Mouse (Mus musculus) kidney, adult 2 months (tissue): ENCODE data around the gene Trim2. TPM values are rescaled to one million over a fixed set of nuclear protein-coding genes. Genes with fewer than 3 reads are reported as not detected.
A peak's percentile ranks its signal among the peaks of the same experiment; 100 is the strongest.

ENCODE experiments used
- DNase-seq: peaks from one replicate; pipeline ENCODE4 v3.0.0; 2021
- H3K27ac ChIP-seq: fragments of 200-500 bp; 2 replicates; pipeline ENCODE4 v1.5.1; 2012; ENCODE audit warnings: low read depth, low read length, control low read depth, inconsistent platforms; ENCODE audit not compliant: insufficient read depth
- H3K27me3 ChIP-seq: fragments of 200-500 bp; replicated peaks from 2 replicates; pipeline ENCODE4 v1.6.1; 2012; ENCODE audit warnings: mild to moderate bottlenecking, moderate library complexity, low read length, inconsistent platforms; ENCODE audit not compliant: control insufficient read depth, insufficient read depth
- H3K36me3 ChIP-seq: fragments of 200-500 bp; 2 replicates; pipeline ENCODE4 v1.6.1; 2012; ENCODE audit warnings: mild to moderate bottlenecking, moderate library complexity, low read length, inconsistent platforms; ENCODE audit not compliant: control insufficient read depth, insufficient read depth
- H3K4me1 ChIP-seq: fragments of 200-500 bp; 2 replicates; pipeline ENCODE4 v1.6.1; 2011; ENCODE audit warnings: low read length; ENCODE audit not compliant: control insufficient read depth, insufficient read depth
- H3K4me3 ChIP-seq: fragments of 200-500 bp; 2 replicates; pipeline ENCODE4 v1.5.1; 2011; ENCODE audit warnings: mild to moderate bottlenecking, low read depth, low read length, control low read depth; ENCODE audit not compliant: insufficient read depth
- CTCF ChIP-seq: fragments of 200-500 bp; conservative IDR thresholded peaks from 2 replicates; pipeline ENCODE4 v1.5.1; 2011; ENCODE audit warnings: low read depth, mild to moderate bottlenecking, control low read depth, low read length, moderate library complexity, mixed read lengths; ENCODE audit not compliant: insufficient read depth, insufficient read length
- POLR2A ChIP-seq: fragments of 200-500 bp; IDR thresholded peaks from one replicate; pipeline ENCODE4 v1.6.1; 2011; ENCODE audit warnings: low read depth, low read length, control low read depth
- WGBS: fragments of 180-500 bp; shearing (Covaris S2); methylation state at CpG from one replicate; pipeline ENCODE4 v1.1.7; 2018; 5-methylcytosine and 5-hydroxymethylcytosine counted together
- polyA plus RNA-seq: library from polyadenylated mRNA; depleted of rRNA; stranded (reverse); fragments of >200 nt; gene quantifications from 2 replicates; pipeline ENCODE4 v1.2.3, GENCODE M21; 2012

Trim2 gene
- polyA plus RNA-seq, 1 experiment, result 44.5 TPM

GRCm38 (mm10) chr3:84227628-84228027 lies 79.0 kb downstream of the Trim2 start:
- Histone ChIP-seq H3K4me1 (peaks cover 39% of the 10 kb centered on the region), H3K27ac (peak overlapping the region; percentile 5; the same call in 1 of the 2 replicates), H3K27me3 (no peaks in the 10 kb centered on the region), H3K36me3 (no peaks in the 10 kb centered on the region), H3K4me3 (no peak overlapping the region)
- peak; percentile 24 for DNase-seq
- 46% methylated on average over 8 of the region's 8 CpGs for WGBS
- no peak for TF ChIP-seq POLR2A
- no peak for TF ChIP-seq CTCF

DNA sequence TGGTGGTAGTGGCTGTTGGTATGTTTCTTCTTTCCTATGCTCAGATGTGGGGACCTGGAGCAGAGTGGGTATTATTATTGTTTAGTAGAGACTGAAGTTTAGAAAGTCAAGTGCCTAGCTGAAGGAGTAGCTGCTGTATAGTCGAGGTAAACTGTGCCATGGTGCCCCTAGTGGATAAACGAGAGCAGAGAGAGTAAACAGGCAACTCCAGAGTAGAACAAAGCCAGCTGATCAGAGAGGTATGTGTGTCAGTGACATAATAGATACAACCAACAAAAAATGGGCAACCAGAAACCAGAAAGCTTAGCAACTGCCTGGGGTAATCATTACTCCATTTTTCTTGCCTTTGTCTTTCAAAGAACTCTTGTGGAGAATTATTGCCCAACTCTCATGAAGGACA lies 81.7 kb downstream of the Trim2 start:
- 21% methylated on average over 2 of the region's 2 CpGs for WGBS
- peak; percentile 21; the same call in 1 of the 2 replicates for TF ChIP-seq CTCF
- no peak for TF ChIP-seq POLR2A
- H3K4me3 ChIP-seq, result no peak overlapping the region

GRCm38 (mm10) chr3:84220748-84221147 lies 85.9 kb downstream of the Trim2 start:
- Histone ChIP-seq H3K4me1 (peaks cover 15% of the 10 kb centered on the region), H3K27ac (no peak overlapping the region), H3K36me3 (no peaks in the 10 kb centered on the region), H3K4me3 (peak overlapping the region; percentile 49), H3K27me3 (no peaks in the 10 kb centered on the region)
- TF ChIP-seq POLR2A (no peak), CTCF (no peak)
- DNase-seq, result peak; percentile 60
- WGBS, result 10% methylated on average over 11 of the region's 11 CpGs

More for the DNA sequence above, 81.7 kb downstream of the Trim2 start:
- no peak overlapping the region for H3K27ac ChIP-seq
- peaks cover 18% of the 10 kb centered on the region for H3K4me1 ChIP-seq
- H3K27me3 ChIP-seq, result no peaks in the 10 kb centered on the region
- H3K36me3 ChIP-seq, result no peaks in the 10 kb centered on the region
- DNase-seq, result peak; percentile 34

- TF ChIP-seq POLR2A, result no peak
- no peak for TF ChIP-seq CTCF
- H3K27ac ChIP-seq, result no peak overlapping the region
- WGBS, result 20% methylated on average over 9 of the region's 9 CpGs
- H3K4me3 ChIP-seq, result peak overlapping the region; percentile 49
- H3K27me3 ChIP-seq, result no peaks in the 10 kb centered on the region
- no peaks in the 10 kb centered on the region for H3K36me3 ChIP-seq
- H3K4me1 ChIP-seq, result peaks cover 13% of the 10 kb centered on the region; the same call in 1 of the 2 replicates
- no peak for DNase-seq
Measured at GRCm38 (mm10) chr3:84220326-84220725, 86.4 kb downstream of the Trim2 start.

DNA sequence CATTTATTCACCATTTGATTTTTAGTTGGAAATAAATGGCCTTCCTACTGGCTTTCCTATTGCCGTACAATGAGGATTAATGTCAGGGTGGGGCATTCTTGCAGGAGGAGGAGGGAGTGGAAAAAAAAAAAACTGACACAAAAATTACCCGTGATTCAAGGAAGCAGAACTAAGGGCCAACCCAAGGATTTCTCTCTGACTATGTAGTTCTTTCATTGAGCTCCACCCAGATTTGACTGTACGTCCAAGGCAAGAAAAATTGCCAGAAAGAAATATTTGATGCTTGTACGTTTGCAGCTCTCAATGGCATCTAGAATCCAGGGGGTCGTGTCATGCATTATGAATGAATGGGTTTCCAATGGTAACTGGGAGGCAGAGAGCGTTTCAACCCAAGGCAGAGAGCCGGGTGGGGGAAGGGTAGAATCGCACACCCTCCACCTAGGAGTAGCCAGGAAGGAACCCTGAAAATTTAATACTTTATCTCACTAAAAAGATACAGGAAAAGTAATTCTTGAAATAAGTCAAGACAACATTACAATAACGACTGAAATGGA lies 86.9 kb downstream of the Trim2 start:
- DNase-seq, result no peak
- TF ChIP-seq POLR2A (no peak), CTCF (no peak)
- no peak overlapping the region for H3K4me3 ChIP-seq
- 35% methylated on average over 9 of the region's 9 CpGs for WGBS
- no peaks in the 10 kb centered on the region for H3K27me3 ChIP-seq
- no peaks in the 10 kb centered on the region for H3K36me3 ChIP-seq
- peaks cover 15% of the 10 kb centered on the region; the same call in 1 of the 2 replicates for H3K4me1 ChIP-seq
- H3K27ac ChIP-seq, result no peak overlapping the region

DNA sequence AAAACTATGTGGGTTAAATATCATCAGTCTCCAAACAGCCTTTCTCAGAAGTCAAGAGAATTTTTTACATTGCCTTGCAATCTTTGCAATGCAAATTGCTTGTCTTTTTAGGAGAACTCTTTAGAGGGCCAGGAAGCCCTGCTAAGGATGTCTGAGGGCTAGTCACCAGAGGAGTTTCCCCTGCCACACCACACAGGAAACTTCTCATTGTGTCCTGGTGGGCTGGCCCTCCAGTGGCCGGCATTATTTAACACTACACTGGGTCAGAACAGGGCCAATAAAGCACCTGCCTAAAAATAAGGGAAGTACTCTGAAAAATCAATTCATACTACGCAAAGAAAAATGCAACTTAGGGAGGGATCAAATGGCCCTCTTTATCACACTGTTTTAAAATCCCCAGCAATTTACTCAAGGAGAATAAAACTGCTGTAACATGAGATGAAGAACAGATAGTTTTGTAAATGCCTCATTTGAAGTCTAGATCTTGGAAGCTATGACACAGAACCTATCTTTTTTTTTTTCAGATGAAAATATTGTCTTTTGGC lies 87.4 kb downstream of the Trim2 start:
- TF ChIP-seq POLR2A (no peak), CTCF (0 out of 2 replicates have a peak, but pooled peaks have one; percentile 14)
- H3K4me3 ChIP-seq, result no peak overlapping the region
- 55% methylated on average over 2 of the region's 2 CpGs for WGBS
- H3K36me3 ChIP-seq, result no peaks in the 10 kb centered on the region
- H3K4me1 ChIP-seq, result peaks cover 15% of the 10 kb centered on the region; the same call in 1 of the 2 replicates
- no peaks in the 10 kb centered on the region for H3K27me3 ChIP-seq
- DNase-seq, result no peak
- no peak overlapping the region for H3K27ac ChIP-seq

DNA sequence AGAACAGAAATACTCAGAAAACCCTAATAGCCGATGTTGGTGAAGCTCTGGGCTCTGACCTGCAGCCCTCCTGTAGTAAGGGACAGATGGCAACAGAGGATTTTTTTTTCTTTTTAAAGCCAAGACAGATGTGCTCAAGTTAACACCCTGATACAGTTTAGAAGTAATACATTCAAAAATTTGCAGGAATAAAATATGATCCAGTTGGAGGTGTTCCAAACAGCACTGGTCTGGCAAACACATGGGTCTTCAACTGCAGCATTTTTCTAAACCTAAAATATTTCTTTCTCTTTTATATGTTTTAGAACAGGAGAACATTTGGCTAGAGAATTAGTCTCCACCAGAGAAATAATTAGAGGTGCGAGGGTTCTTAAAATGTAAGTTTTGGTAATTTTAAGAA lies 88.2 kb downstream of the Trim2 start:
- H3K4me3 ChIP-seq, result no peak overlapping the region
- no peaks in the 10 kb centered on the region for H3K36me3 ChIP-seq
- 80% methylated on average over 2 of the region's 2 CpGs for WGBS
- no peak for DNase-seq
- H3K4me1 ChIP-seq, result peaks cover 15% of the 10 kb centered on the region; the same call in 1 of the 2 replicates
- H3K27ac ChIP-seq, result no peak overlapping the region
- H3K27me3 ChIP-seq, result no peaks in the 10 kb centered on the region
- TF ChIP-seq CTCF, result no peak
- no peak for TF ChIP-seq POLR2A
